Mouse (Mus musculus) CH12.LX (cell line): ENCODE data around the gene Kif5c.

ENCODE experiments used
- BHLHE40 ChIP-seq: IDR thresholded peaks from 2 replicates; pipeline ENCODE4 v1.6.1; 2011; ENCODE audit warnings: mild to moderate bottlenecking, low read depth, low read length, improper control_type of control experiment
- CTCF ChIP-seq, 2 experiments: IDR thresholded peaks in 1 of 2; conservative IDR thresholded peaks in 1 of 2; 2 replicates each; pipeline ENCODE4 v1.5.1; 2011 to 2012; ENCODE audit warnings: low read depth in 2 of 2, low read length in 2 of 2, improper control_type of control experiment in 1 of 2, inconsistent platforms in 1 of 2, mild to moderate bottlenecking in 1 of 2, moderate library complexity in 1 of 2
- JUN ChIP-seq: IDR thresholded peaks from 2 replicates; pipeline ENCODE4 v1.6.1; 2011; ENCODE audit warnings: low read depth, mild to moderate bottlenecking, low read length, improper control_type of control experiment, moderate library complexity; ENCODE audit not compliant: insufficient read depth
- MAX ChIP-seq: IDR thresholded peaks from 2 replicates; pipeline ENCODE4 v1.6.1; 2011; ENCODE audit warnings: low read length, improper control_type of control experiment
- NELFE ChIP-seq: IDR thresholded peaks from 2 replicates; pipeline ENCODE4 v1.6.1; 2011; ENCODE audit warnings: low read depth, low read length, improper control_type of control experiment
- POLR2A ChIP-seq: IDR thresholded peaks from 2 replicates; pipeline ENCODE4 v1.6.1; 2011; ENCODE audit warnings: low read depth, mild to moderate bottlenecking, improper control_type of control experiment, low read length
- TCF12 ChIP-seq: IDR thresholded peaks from 2 replicates; pipeline ENCODE4 v1.6.1; 2014; ENCODE audit warnings: low read depth, mild to moderate bottlenecking, inconsistent platforms, low read length, improper control_type of control experiment

- no peak for TF ChIP-seq NELFE
- no peak for TF ChIP-seq CTCF (conservative IDR thresholded peaks at IDR 0.05 in 1 of 2, IDR thresholded peaks at IDR 0.05 in 1 of 2; ENCODE audit: low read depth in 2 of 2, low read length in 2 of 2)
- no peak for TF ChIP-seq MAX
- no peak for TF ChIP-seq JUN
- TF ChIP-seq BHLHE40 = no peak
- no peak for TF ChIP-seq POLR2A
- no peak for TF ChIP-seq TCF12
These were observed 124.7 kb downstream of the Kif5c start for GRCm38 (mm10) chr2:49743775-49744174.
